Mouse (Mus musculus) cortical plate, adult 2 months (tissue): Measurements from ENCODE around the gene Cyp1a1. TPM values are rescaled to one million over a fixed set of nuclear protein-coding genes. Genes with fewer than 3 reads are reported as not detected.

Experiments
- H3K27ac ChIP-seq: fragments of 200-500 bp; 2 replicates; pipeline ENCODE4 v1.5.1; 2012; ENCODE audit warnings: low read length, control low read depth, inconsistent platforms; ENCODE audit not compliant: insufficient read depth
- H3K4me1 ChIP-seq: fragments of 200-500 bp; 2 replicates; pipeline ENCODE4 v1.6.1; 2011; ENCODE audit warnings: low read length; ENCODE audit not compliant: control insufficient read depth, insufficient read depth
- H3K4me3 ChIP-seq: fragments of 200-500 bp; 2 replicates; pipeline ENCODE4 v1.5.1; 2011; ENCODE audit warnings: mild to moderate bottlenecking, low read length, control low read depth; ENCODE audit not compliant: insufficient read depth
- CTCF ChIP-seq: fragments of 200-500 bp; IDR thresholded peaks from 2 replicates; pipeline ENCODE4 v1.5.1; 2011; ENCODE audit warnings: mild to moderate bottlenecking, control low read depth, low read length; ENCODE audit not compliant: insufficient read depth; ENCODE audit errors: extremely low read depth
- POLR2A ChIP-seq: fragments of 200-500 bp; IDR thresholded peaks from 2 replicates; pipeline ENCODE4 v1.6.1; 2011; ENCODE audit warnings: mild to moderate bottlenecking, low read length, control low read depth; ENCODE audit not compliant: insufficient read depth; ENCODE audit errors: extremely low read depth
- polyA plus RNA-seq: library from polyadenylated mRNA; depleted of rRNA; stranded (reverse); fragments of >200 nt; gene quantifications from 2 replicates; pipeline ENCODE4 v1.2.3, GENCODE M21; 2012; rRNA removed

Cyp1a1 gene
- 0.08 and 0.13 TPM in 2 replicates for polyA plus RNA-seq

GRCm38 (mm10) chr9:57687751-57688150 lies at the start of gene Cyp1a1:
Cyp1a1 (plus strand) TSS chr9:57687928.
- H3K4me1 ChIP-seq = no peaks in the 10 kb centered on the region

DNA sequence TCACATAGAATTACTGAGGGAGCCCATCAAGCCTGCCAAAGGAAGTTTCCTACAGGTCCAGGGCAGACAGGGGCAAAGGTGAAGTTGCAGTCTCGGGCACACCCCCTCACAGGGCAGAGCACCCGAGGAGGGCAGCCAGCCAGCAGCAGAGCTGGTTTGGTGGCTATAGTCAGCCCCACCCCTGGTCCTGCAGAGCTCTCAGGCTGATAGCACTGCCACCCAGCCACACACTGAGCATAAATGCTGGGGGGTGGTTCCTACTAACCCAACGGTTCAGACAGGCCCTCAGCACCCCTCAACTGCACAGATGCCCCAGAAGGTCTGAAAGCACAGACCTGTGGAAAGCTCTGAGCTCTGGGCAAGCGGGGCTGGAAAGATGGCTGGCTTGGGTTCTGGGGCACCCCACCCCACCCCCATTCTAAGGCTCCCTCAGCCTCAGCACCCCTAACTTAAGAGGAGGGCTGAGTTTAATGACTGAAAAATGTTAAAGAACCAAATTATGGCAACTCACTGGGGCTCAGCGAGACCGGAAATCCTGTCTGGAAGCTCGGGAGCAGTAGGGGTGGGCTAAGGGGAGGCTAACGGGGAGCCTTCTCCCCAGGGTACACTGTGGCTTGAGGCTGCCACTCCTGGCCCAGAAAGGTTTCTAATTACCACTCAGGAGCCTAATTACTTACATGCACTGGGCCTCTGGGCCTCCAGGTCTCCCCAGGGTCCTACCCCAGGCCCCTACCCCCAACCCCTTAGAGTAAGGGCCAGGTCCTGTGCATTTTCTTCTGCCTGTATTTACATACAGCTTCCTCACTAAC lies 48.9 kb upstream of the Cyp1a1 start:
- peaks cover 20% of the 10 kb centered on the region for H3K4me1 ChIP-seq
- TF ChIP-seq CTCF (no peak), POLR2A (no peak)
- H3K27ac ChIP-seq = peak overlapping the region; percentile 39
- H3K4me3 ChIP-seq = no peak overlapping the region

More at GRCm38 (mm10) chr9:57687751-57688150, at the start of gene Cyp1a1:
- TF ChIP-seq CTCF = no peak
- no peak for TF ChIP-seq POLR2A
- H3K4me3 ChIP-seq = no peak within 1 kb of the TSS
- H3K27ac ChIP-seq = no peak within 1 kb of the TSS

- Histone ChIP-seq H3K4me1 (peaks cover 17% of the 10 kb centered on the region), H3K27ac (0 out of 2 replicates have a peak overlapping the region, but pooled peaks have one; percentile 30), H3K4me3 (no peak overlapping the region)
- TF ChIP-seq POLR2A = no peak
- TF ChIP-seq CTCF = no peak
These were observed 47.9 kb upstream of the Cyp1a1 start for GRCm38 (mm10) chr9:57639661-57640328.

DNA sequence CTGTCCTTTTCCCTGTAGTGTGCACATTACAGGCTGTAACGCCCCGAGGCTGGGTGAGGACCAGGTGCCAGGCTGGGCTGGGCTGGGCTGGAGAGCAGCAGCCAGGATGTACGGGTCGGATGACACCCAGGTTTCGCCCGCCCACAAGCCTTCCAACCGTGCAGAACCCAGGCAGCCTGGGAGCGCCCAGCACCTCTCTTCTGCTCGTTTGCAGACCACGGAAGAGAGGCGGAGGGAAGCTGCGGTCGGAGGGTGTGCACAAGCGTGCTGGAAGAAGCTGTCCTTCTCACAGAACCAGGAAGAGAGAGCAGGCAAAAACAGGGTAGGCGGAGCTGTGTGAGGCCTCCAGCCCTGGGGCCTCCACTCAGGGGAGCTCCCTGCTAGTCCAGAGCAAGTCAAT lies 47.3 kb upstream of the Cyp1a1 start:
- H3K4me3 ChIP-seq = no peak overlapping the region
- H3K27ac ChIP-seq = 0 out of 2 replicates have a peak overlapping the region, but pooled peaks have one; percentile 30
- TF ChIP-seq CTCF = no peak
- TF ChIP-seq POLR2A = no peak
- H3K4me1 ChIP-seq = peaks cover 17% of the 10 kb centered on the region

DNA sequence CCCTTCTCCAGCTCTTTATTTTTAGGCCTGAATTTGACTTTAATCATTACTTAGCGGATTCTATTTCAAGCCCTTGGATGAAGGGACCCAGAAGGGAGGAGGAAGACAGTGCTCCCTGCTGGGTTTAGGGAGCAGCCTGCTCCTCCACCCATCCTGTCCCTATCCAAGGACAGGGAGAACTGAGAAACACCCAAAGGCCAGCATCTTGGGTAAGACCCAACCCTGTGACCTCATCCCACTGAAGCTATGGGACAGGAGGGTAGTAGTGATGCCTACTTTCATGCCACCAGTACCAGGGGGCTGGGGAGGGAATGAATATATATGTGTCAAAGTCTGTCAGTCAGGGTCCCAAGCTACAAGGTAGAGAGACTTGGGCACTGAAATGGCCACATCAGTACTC lies 46.7 kb upstream of the Cyp1a1 start:
- H3K27ac ChIP-seq = no peak overlapping the region
- TF ChIP-seq POLR2A (no peak), CTCF (no peak)
- H3K4me3 ChIP-seq = no peak overlapping the region
- H3K4me1 ChIP-seq = peaks cover 17% of the 10 kb centered on the region

- TF ChIP-seq POLR2A (no peak), CTCF (no peak)
- Histone ChIP-seq H3K4me1 (peaks cover 17% of the 10 kb centered on the region), H3K4me3 (no peak overlapping the region), H3K27ac (no peak overlapping the region)
These were observed 45.8 kb upstream of the Cyp1a1 start for GRCm38 (mm10) chr9:57641775-57642550.

GRCm38 (mm10) chr9:57643169-57643855 lies 44.4 kb upstream of the Cyp1a1 start:
- Histone ChIP-seq H3K4me1 (peaks cover 12% of the 10 kb centered on the region), H3K4me3 (peak overlapping the region; percentile 68; the same call in 1 of the 2 replicates), H3K27ac (no peak overlapping the region)
- TF ChIP-seq POLR2A (no peak), CTCF (no peak)

DNA sequence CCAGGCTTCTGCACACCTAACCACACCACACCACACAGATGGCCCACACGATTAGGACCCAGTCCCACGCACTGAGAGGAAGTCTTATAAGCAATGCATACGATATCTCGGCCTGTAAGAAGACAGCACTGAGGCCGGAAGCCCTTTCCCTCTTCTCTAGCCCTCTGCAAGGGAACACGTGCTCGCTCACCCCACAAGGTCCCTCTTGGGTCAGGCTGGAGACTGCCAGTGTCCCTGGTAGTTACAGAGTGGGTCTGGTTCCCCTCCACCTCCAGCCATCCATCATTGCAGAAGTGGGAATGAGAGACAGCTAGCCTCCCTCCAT lies 43.9 kb upstream of the Cyp1a1 start:
- no peak overlapping the region for H3K27ac ChIP-seq
- H3K4me1 ChIP-seq = peaks cover 12% of the 10 kb centered on the region
- peak overlapping the region; percentile 68 for H3K4me3 ChIP-seq
- TF ChIP-seq CTCF = no peak
- TF ChIP-seq POLR2A = no peak

DNA sequence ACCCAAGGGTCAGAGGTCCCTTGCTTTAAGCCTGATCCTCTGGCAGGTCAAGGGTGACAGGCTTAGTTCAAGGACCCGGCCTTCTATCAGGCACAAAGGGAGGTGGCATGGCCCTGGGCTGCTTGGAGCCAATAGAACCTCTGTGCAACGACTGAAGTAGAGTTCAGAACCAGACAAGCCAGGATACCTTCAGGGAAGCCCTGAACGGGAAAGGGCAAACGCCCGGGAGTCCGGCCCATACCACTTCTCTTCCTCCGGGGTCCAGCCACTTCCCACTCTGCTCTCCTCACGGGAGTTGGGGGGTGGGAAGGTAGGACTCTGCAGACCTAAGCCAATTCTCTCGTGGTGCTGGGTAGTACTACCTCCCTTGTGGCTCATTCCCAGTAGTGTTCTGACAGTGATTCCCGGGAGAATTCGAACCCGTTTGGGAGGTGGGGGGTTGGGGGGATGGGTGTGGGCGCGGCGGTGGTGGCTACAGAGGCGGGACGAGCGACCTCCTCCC lies 43.2 kb upstream of the Cyp1a1 start:
- Histone ChIP-seq H3K27ac (no peak overlapping the region), H3K4me3 (peak overlapping the region; percentile 68), H3K4me1 (peaks cover 12% of the 10 kb centered on the region)
- TF ChIP-seq CTCF (no peak), POLR2A (no peak)
